Mouse (Mus musculus) CH12.LX (cell line): ENCODE measurements around the gene Cby1.

Source experiments
- CHD1 ChIP-seq: IDR thresholded peaks from 2 replicates; pipeline ENCODE4 v1.6.1; 2012; ENCODE audit warnings: low read depth, low read length, improper control_type of control experiment, inconsistent platforms
- CHD2 ChIP-seq: IDR thresholded peaks from 2 replicates; pipeline ENCODE4 v1.6.1; 2011; ENCODE audit warnings: low read length, improper control_type of control experiment
- CTCF ChIP-seq, 2 experiments: IDR thresholded peaks in 1 of 2; conservative IDR thresholded peaks in 1 of 2; 2 replicates each; pipeline ENCODE4 v1.5.1; 2011 to 2012; ENCODE audit warnings: low read depth in 2 of 2, low read length in 2 of 2, improper control_type of control experiment in 1 of 2, inconsistent platforms in 1 of 2, mild to moderate bottlenecking in 1 of 2, moderate library complexity in 1 of 2
- ELF1 ChIP-seq: IDR thresholded peaks from 2 replicates; pipeline ENCODE4 v1.6.1; 2014; ENCODE audit warnings: low read depth, mild to moderate bottlenecking, inconsistent platforms, low read length, improper control_type of control experiment
- EP300 ChIP-seq: IDR thresholded peaks from 2 replicates; pipeline ENCODE4 v1.6.1; 2011; ENCODE audit warnings: low read length, improper control_type of control experiment
- IRF4 ChIP-seq: IDR thresholded peaks from 2 replicates; pipeline ENCODE4 v1.6.1; 2014; ENCODE audit warnings: low read depth, mild to moderate bottlenecking, inconsistent platforms, low read length, improper control_type of control experiment
- JUN ChIP-seq: IDR thresholded peaks from 2 replicates; pipeline ENCODE4 v1.6.1; 2011; ENCODE audit warnings: low read depth, mild to moderate bottlenecking, low read length, improper control_type of control experiment, moderate library complexity; ENCODE audit not compliant: insufficient read depth
- KAT2A ChIP-seq: IDR thresholded peaks from 2 replicates; pipeline ENCODE4 v1.6.1; 2012; ENCODE audit warnings: low read length, improper control_type of control experiment, inconsistent platforms; ENCODE audit not compliant: insufficient replicate concordance
- MAX ChIP-seq: IDR thresholded peaks from 2 replicates; pipeline ENCODE4 v1.6.1; 2011; ENCODE audit warnings: low read length, improper control_type of control experiment
- MXI1 ChIP-seq: IDR thresholded peaks from 2 replicates; pipeline ENCODE4 v1.6.1; 2011; ENCODE audit warnings: mild to moderate bottlenecking, low read depth, low read length, improper control_type of control experiment
- POLR2AphosphoS2 ChIP-seq: IDR thresholded peaks from 2 replicates; pipeline ENCODE4 v1.6.1; 2011; ENCODE audit warnings: low read depth, low read length, improper control_type of control experiment
- ZC3H11A ChIP-seq: IDR thresholded peaks from 2 replicates; pipeline ENCODE4 v1.6.1; 2012; ENCODE audit warnings: low read depth, mild to moderate bottlenecking, inconsistent platforms, low read length, improper control_type of control experiment

- TF ChIP-seq CHD1 (no peak), ELF1 (no peak), CTCF (conservative IDR thresholded peaks at IDR 0.05 in 1 of 2, IDR thresholded peaks at IDR 0.05 in 1 of 2; ENCODE audit: low read depth in 2 of 2, low read length in 2 of 2) (no peak), MAX (no peak), EP300 (no peak), IRF4 (no peak), KAT2A (no peak), JUN (no peak), POLR2AphosphoS2 (no peak), MXI1 (no peak), ZC3H11A (no peak), CHD2 (no peak)
Measured at GRCm38 (mm10) chr15:79677936-79678335, 18.9 kb downstream of the Cby1 start.
